Mouse (Mus musculus) limb, embryonic 15.5 days (tissue): ENCODE results near the gene Sectm1b. TPM values are rescaled to one million over a fixed set of nuclear protein-coding genes. Genes with fewer than 3 reads are reported as not detected.
"Not testable (repeated sequence)": the region's sequence is repeated elsewhere in the genome, so short reads cannot be mapped to it uniquely, and the experiment has no call there.

Experiments
- ATAC-seq: fragments of 200-750 bp; cut with Nextera tagmentation; 2 replicates; pipeline ENCODE4 v1.8.0; 2017; ENCODE audit warnings: low read depth, moderate TSS enrichment; ENCODE audit not compliant: insufficient number of reproducible peaks, low FRiP score, low TSS enrichment
- H3K27ac ChIP-seq: fragments of 300-500 bp; sonication (generic); 2 replicates; pipeline ENCODE4 v1.5.1; 2015; ENCODE audit warnings: moderate library complexity, mild to moderate bottlenecking, inconsistent platforms
- H3K27me3 ChIP-seq: fragments of 300-500 bp; sonication (generic); 2 replicates; pipeline ENCODE4 v1.6.1; 2015; ENCODE audit warnings: inconsistent platforms
- H3K36me3 ChIP-seq: fragments of 300-500 bp; sonication (generic); 2 replicates; pipeline ENCODE4 v1.6.1; 2015; ENCODE audit warnings: inconsistent platforms
- H3K4me1 ChIP-seq: fragments of 300-500 bp; sonication (generic); 2 replicates; pipeline ENCODE4 v1.6.1; 2015; ENCODE audit warnings: inconsistent platforms
- H3K4me2 ChIP-seq: fragments of 300-500 bp; sonication (generic); 2 replicates; pipeline ENCODE4 v1.6.1; 2015; ENCODE audit warnings: mild to moderate bottlenecking, inconsistent platforms
- H3K4me3 ChIP-seq: fragments of 300-500 bp; sonication (generic); 2 replicates; pipeline ENCODE4 v1.5.1; 2015; ENCODE audit warnings: mild to moderate bottlenecking, inconsistent platforms
- H3K9ac ChIP-seq: fragments of 300-500 bp; sonication (generic); 2 replicates; pipeline ENCODE4 v1.6.1; 2015; ENCODE audit warnings: inconsistent platforms
- H3K9me3 ChIP-seq: fragments of 300-500 bp; sonication (generic); 2 replicates; pipeline ENCODE4 v1.6.1; 2016; ENCODE audit warnings: inconsistent platforms
- WGBS: fragments of 180-500 bp; shearing (Covaris S2); methylation state at CpG from one replicate; pipeline ENCODE4 v1.1.7; 2015; 5-methylcytosine and 5-hydroxymethylcytosine counted together
- polyA plus RNA-seq: library from polyadenylated mRNA; unstranded; fragments of >200 nt; fragmentation: Nextera tagmentation; extraction: Ambion mirVana; gene quantifications from 2 replicates; pipeline ENCODE4 v1.2.1, GENCODE M21; 2015

The Sectm1b gene
- polyA plus RNA-seq, 1 experiment from 2014 or later = 0.14 TPM

- Histone ChIP-seq H3K4me3 (no peak overlapping the region), H3K4me2 (no peak overlapping the region), H3K27me3 (no peaks in the 10 kb centered on the region), H3K4me1 (0 out of 2 replicates have a peak, but pooled peaks cover 4% of the 10 kb centered on the region), H3K36me3 (no peaks in the 10 kb centered on the region), H3K27ac (no peak overlapping the region), H3K9ac (no peak overlapping the region), H3K9me3 (no peaks in the 10 kb centered on the region)
- WGBS = 52% methylated on average over 8 of the region's 8 CpGs
- ATAC-seq = no peak
These were observed 1.8 kb downstream of the Sectm1b start for GRCm38 (mm10) chr11:121061615-121062014.

- H3K4me1 ChIP-seq, H3K27me3 ChIP-seq, H3K9ac ChIP-seq, H3K27ac ChIP-seq, H3K4me3 ChIP-seq, H3K36me3 ChIP-seq, ATAC-seq, H3K9me3 ChIP-seq, H3K4me2 ChIP-seq: not testable (repeated sequence)
- whole genome bisulfite sequencing = 95% methylated on average over 6 of the region's 6 CpGs
These were observed 2.8 kb downstream of the Sectm1b start for GRCm38 (mm10) chr11:121060401-121061067.

DNA sequence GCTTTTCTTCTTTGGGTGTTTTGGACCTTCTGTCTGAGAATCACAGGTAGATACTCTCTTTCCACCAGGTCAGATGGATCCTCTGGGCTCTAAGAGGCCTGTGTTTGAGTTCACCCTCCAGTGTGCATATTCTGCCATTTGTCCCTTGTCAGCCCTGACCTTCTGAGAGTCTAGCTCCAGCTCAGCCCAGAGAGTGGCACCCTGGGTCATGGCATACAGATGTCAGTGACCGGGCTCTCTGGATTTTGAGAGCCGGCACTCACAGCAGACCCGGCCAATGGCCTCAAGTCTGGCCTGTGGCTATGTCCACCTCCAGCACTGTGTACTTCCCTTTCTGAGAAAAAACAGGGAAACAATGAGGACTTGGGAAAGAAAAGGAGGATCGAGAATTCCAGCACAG, 3.9 kb downstream of the Sectm1b start:
- no peak overlapping the region for H3K4me2 ChIP-seq
- WGBS = 86% methylated on average over 4 of the region's 4 CpGs
- no peaks in the 10 kb centered on the region for H3K27me3 ChIP-seq
- no peak overlapping the region for H3K27ac ChIP-seq
- no peak for ATAC-seq
- H3K36me3 ChIP-seq = no peaks in the 10 kb centered on the region
- no peak overlapping the region for H3K4me3 ChIP-seq
- no peaks in the 10 kb centered on the region for H3K9me3 ChIP-seq
- no peak overlapping the region for H3K9ac ChIP-seq
- 0 out of 2 replicates have a peak, but pooled peaks cover 4% of the 10 kb centered on the region for H3K4me1 ChIP-seq

GRCm38 (mm10) chr11:121058956-121059355, 4.4 kb downstream of the Sectm1b start:
- no peak for ATAC-seq
- H3K4me1 ChIP-seq = 0 out of 2 replicates have a peak, but pooled peaks cover 4% of the 10 kb centered on the region
- no peak overlapping the region for H3K4me3 ChIP-seq
- no peaks in the 10 kb centered on the region for H3K36me3 ChIP-seq
- no peaks in the 10 kb centered on the region for H3K27me3 ChIP-seq
- H3K9me3 ChIP-seq = no peaks in the 10 kb centered on the region
- no peak overlapping the region for H3K27ac ChIP-seq
- H3K9ac ChIP-seq = no peak overlapping the region
- no peak overlapping the region for H3K4me2 ChIP-seq
- WGBS = 85% methylated on average over 4 of the region's 4 CpGs

DNA sequence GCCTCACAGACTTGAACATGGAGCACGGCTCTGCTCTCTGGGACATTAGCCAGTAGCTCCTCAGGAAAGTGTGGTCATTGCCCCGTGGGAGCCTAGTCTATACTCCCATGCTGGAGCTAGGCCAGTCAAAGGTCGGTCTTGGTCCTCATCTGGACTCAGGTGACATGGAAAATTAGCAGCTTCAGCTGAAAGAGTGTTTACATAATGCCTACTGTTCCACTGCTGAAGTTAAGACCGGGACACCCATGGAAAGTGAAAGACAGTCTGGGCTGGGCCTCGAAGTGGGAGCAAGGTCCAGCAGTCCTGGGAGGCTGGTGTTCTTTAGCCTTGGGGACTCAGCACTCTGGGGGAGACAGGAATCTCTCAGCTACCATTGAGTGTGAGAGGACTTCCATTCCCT, 5.2 kb downstream of the Sectm1b start:
- no peaks in the 10 kb centered on the region for H3K9me3 ChIP-seq
- H3K9ac ChIP-seq = no peak overlapping the region
- H3K36me3 ChIP-seq = no peaks in the 10 kb centered on the region
- H3K4me1 ChIP-seq = 0 out of 2 replicates have a peak, but pooled peaks cover 6% of the 10 kb centered on the region
- H3K4me3 ChIP-seq = no peak overlapping the region
- no peak overlapping the region for H3K4me2 ChIP-seq
- no peaks in the 10 kb centered on the region for H3K27me3 ChIP-seq
- ATAC-seq = no peak
- 82% methylated on average over 5 of the region's 5 CpGs for WGBS
- no peak overlapping the region for H3K27ac ChIP-seq

DNA sequence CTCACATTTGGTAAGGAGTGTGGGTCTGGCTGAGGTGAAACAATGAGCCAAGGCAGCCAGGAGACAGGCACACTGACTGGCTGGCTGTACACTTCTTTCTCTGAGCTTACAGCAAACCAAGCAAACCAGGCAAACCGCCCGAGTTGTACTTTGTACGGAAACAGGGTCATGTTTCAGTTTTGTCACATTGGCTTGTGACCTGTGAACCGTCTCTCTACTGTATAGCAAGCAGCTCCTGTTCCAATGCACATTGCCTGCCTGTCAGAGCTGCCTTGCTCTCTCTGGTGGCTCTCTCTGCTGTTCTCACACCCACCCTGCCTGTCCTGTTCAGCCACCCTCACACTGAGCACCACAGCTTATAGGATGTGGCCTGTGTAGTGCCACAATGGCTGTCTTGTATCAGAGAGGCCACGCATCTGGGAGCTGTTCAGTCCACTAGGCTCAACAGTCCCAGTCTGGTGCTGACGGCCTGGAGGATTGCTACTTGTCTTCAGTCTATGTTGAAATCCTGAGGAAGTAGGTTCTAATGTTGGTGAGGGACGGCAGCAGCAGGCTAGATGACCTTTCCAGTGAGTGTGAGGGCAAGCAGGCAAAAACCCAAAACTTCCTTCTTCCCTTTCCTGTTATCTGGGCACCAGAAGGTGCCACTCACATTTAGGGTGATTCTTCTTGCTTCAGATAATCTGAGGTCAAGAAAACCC, 6.7 kb downstream of the Sectm1b start:
- ATAC-seq = no peak
- WGBS = 52% methylated on average over 7 of the region's 7 CpGs
- no peak overlapping the region for H3K4me2 ChIP-seq
- no peak overlapping the region for H3K27ac ChIP-seq
- no peaks in the 10 kb centered on the region for H3K27me3 ChIP-seq
- no peaks in the 10 kb centered on the region for H3K36me3 ChIP-seq
- 0 out of 2 replicates have a peak, but pooled peaks cover 6% of the 10 kb centered on the region for H3K4me1 ChIP-seq
- H3K9me3 ChIP-seq = no peaks in the 10 kb centered on the region
- no peak overlapping the region for H3K4me3 ChIP-seq
- H3K9ac ChIP-seq = no peak overlapping the region

GRCm38 (mm10) chr11:121053536-121053935, 9.8 kb downstream of the Sectm1b start:
- Histone ChIP-seq H3K36me3 (no peaks in the 10 kb centered on the region), H3K9me3 (no peaks in the 10 kb centered on the region), H3K27me3 (no peaks in the 10 kb centered on the region), H3K9ac (no peak overlapping the region), H3K4me3 (no peak overlapping the region), H3K27ac (no peak overlapping the region), H3K4me1 (0 out of 2 replicates have a peak, but pooled peaks cover 6% of the 10 kb centered on the region), H3K4me2 (no peak overlapping the region)
- no peak for ATAC-seq
- WGBS = 19% methylated on average over 8 of the region's 8 CpGs

- Histone ChIP-seq H3K9ac (no peak overlapping the region), H3K27me3 (no peaks in the 10 kb centered on the region), H3K4me2 (no peak overlapping the region), H3K36me3 (no peaks in the 10 kb centered on the region), H3K27ac (no peak overlapping the region), H3K4me3 (no peak overlapping the region), H3K9me3 (no peaks in the 10 kb centered on the region), H3K4me1 (0 out of 2 replicates have a peak, but pooled peaks cover 6% of the 10 kb centered on the region)
- 56% methylated on average over 4 of the region's 4 CpGs for WGBS
- ATAC-seq = no peak
These were observed 11.0 kb downstream of the Sectm1b start for GRCm38 (mm10) chr11:121052387-121052786.

DNA sequence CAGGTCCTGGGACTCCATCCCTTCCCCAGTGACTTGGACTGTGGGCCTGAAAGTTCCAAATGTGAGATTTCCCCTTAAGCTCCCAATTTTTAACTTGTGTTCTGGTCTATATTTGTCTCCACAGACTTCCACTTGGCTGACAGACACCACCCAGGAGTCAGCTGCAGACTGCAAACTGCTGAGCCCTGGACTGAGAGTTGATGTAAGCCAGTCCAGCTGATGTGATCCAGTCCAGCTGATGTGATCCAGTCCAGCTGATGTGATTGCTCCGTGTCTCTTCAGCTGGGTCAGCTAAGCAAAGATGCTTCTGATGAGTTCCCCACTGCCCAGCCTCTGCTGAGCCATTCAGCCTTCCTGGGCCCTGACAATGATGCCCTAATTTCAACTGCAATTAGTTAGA, 11.6 kb downstream of the Sectm1b start:
- H3K27ac ChIP-seq = no peak overlapping the region
- H3K9me3 ChIP-seq = no peaks in the 10 kb centered on the region
- no peaks in the 10 kb centered on the region for H3K36me3 ChIP-seq
- 66% methylated on average over 1 of the region's 1 CpGs for WGBS
- no peak overlapping the region for H3K9ac ChIP-seq
- H3K4me1 ChIP-seq = 0 out of 2 replicates have a peak, but pooled peaks cover 9% of the 10 kb centered on the region
- ATAC-seq = no peak
- no peaks in the 10 kb centered on the region for H3K27me3 ChIP-seq
- no peak overlapping the region for H3K4me2 ChIP-seq
- H3K4me3 ChIP-seq = no peak overlapping the region

GRCm38 (mm10) chr11:121049840-121050239, 13.5 kb downstream of the Sectm1b start:
- 0 out of 2 replicates have a peak, but pooled peaks cover 6% of the 10 kb centered on the region for H3K4me1 ChIP-seq
- H3K9me3 ChIP-seq = no peaks in the 10 kb centered on the region
- no peaks in the 10 kb centered on the region for H3K27me3 ChIP-seq
- no peaks in the 10 kb centered on the region for H3K36me3 ChIP-seq
- no peak for ATAC-seq
- H3K9ac ChIP-seq = no peak overlapping the region
- H3K27ac ChIP-seq = no peak overlapping the region
- WGBS = 61% methylated on average over 1 of the region's 1 CpGs
- H3K4me3 ChIP-seq = no peak overlapping the region
- no peak overlapping the region for H3K4me2 ChIP-seq

GRCm38 (mm10) chr11:121047826-121048399, 15.5 kb downstream of the Sectm1b start:
- Histone ChIP-seq H3K9me3 (no peaks in the 10 kb centered on the region), H3K4me3 (no peak overlapping the region), H3K27ac (no peak overlapping the region), H3K4me1 (0 out of 2 replicates have a peak, but pooled peaks cover 4% of the 10 kb centered on the region), H3K36me3 (no peaks in the 10 kb centered on the region), H3K27me3 (no peaks in the 10 kb centered on the region), H3K4me2 (no peak overlapping the region), H3K9ac (no peak overlapping the region)
- WGBS = 36% methylated on average over 2 of the region's 2 CpGs
- no peak for ATAC-seq

- H3K9me3 ChIP-seq = no peaks in the 10 kb centered on the region
- no peak overlapping the region for H3K4me3 ChIP-seq
- H3K27ac ChIP-seq = no peak overlapping the region
- ATAC-seq = no peak
- H3K4me2 ChIP-seq = no peak overlapping the region
- no peaks in the 10 kb centered on the region for H3K36me3 ChIP-seq
- WGBS = 85% methylated on average over 1 of the region's 1 CpGs
- no peaks in the 10 kb centered on the region for H3K27me3 ChIP-seq
- peaks cover 6% of the 10 kb centered on the region; the same call in 1 of the 2 replicates for H3K4me1 ChIP-seq
- H3K9ac ChIP-seq = no peak overlapping the region
These were observed 18.1 kb downstream of the Sectm1b start for GRCm38 (mm10) chr11:121045286-121045685.
